Mouse (Mus musculus) heart, embryonic 14.5 days (tissue): ENCODE results near the gene Sh3gl3. TPM values are rescaled to one million over a fixed set of nuclear protein-coding genes. Genes with fewer than 3 reads are reported as not detected.

Experiments
- ATAC-seq: fragments of 200-750 bp; cut with Nextera tagmentation; 2 replicates; pipeline ENCODE4 v1.8.0; 2017; ENCODE audit warnings: low read depth, moderate TSS enrichment; ENCODE audit not compliant: insufficient number of reproducible peaks, insufficient read depth, low FRiP score
- H3K27ac ChIP-seq, 2 experiments: fragments of 200-500 bp in 1 of 2; fragments of 300-500 bp in 1 of 2; sonication (generic) in 1 of 2; replicated peaks in 1 of 2; 2 replicates each; pipeline ENCODE4 v1.5.1; 2012 to 2014; ENCODE audit warnings: low read depth in 2 of 2, low read length in 2 of 2, control low read depth in 1 of 2, mild to moderate bottlenecking in 1 of 2, mixed read lengths in 1 of 2; ENCODE audit not compliant: control insufficient read depth in 1 of 2, insufficient read depth in 1 of 2
- H3K27me3 ChIP-seq: fragments of 300-500 bp; sonication (generic); 2 replicates; pipeline ENCODE4 v1.6.1; 2014; ENCODE audit warnings: mild to moderate bottlenecking, low read length, control low read depth; ENCODE audit not compliant: control insufficient read depth, insufficient read depth
- H3K36me3 ChIP-seq: fragments of 300-500 bp; sonication (generic); 2 replicates; pipeline ENCODE4 v1.6.1; 2014; ENCODE audit warnings: mild to moderate bottlenecking, control low read depth, low read length, mixed read lengths; ENCODE audit not compliant: control insufficient read depth, insufficient read depth
- H3K4me1 ChIP-seq, 2 experiments: fragments of 200-500 bp in 1 of 2; fragments of 300-500 bp in 1 of 2; sonication (generic) in 1 of 2; 2 replicates each; pipeline ENCODE4 v1.6.1; 2012 to 2014; ENCODE audit warnings: low read length in 2 of 2, control low read depth in 1 of 2, mixed read lengths in 1 of 2; ENCODE audit not compliant: control insufficient read depth in 2 of 2, insufficient read depth in 2 of 2
- H3K4me2 ChIP-seq: fragments of 300-500 bp; sonication (generic); 2 replicates; pipeline ENCODE4 v1.6.1; 2014; ENCODE audit warnings: mild to moderate bottlenecking, low read length
- H3K4me3 ChIP-seq, 2 experiments: fragments of 200-500 bp in 1 of 2; fragments of 300-500 bp in 1 of 2; sonication (generic) in 1 of 2; 2 replicates each; pipeline ENCODE4 v1.5.1; 2012 to 2014; ENCODE audit warnings: low read length in 2 of 2, mild to moderate bottlenecking in 2 of 2, control low read depth in 1 of 2, low read depth in 1 of 2, moderate library complexity in 1 of 2; ENCODE audit not compliant: control insufficient read depth in 1 of 2, insufficient read depth in 1 of 2
- H3K9ac ChIP-seq: fragments of 300-500 bp; sonication (generic); 2 replicates; pipeline ENCODE4 v1.6.1; 2014; ENCODE audit warnings: mild to moderate bottlenecking, low read length
- H3K9me3 ChIP-seq: fragments of 300-500 bp; sonication (generic); 2 replicates; pipeline ENCODE4 v1.6.1; 2016; ENCODE audit warnings: low read length, control low read depth; ENCODE audit not compliant: control insufficient read depth
- WGBS: fragments of 180-500 bp; shearing (Covaris S2); extraction: QIAGEN DNeasy Blood & Tissue Kit; methylation state at CpG from one replicate; pipeline ENCODE4 v1.1.7; 2014; 5-methylcytosine and 5-hydroxymethylcytosine counted together
- polyA plus RNA-seq: library from polyadenylated mRNA; unstranded; fragments of >200 nt; fragmentation: Nextera tagmentation; extraction: Ambion mirVana; gene quantifications from 2 replicates; pipeline ENCODE4 v1.2.1, GENCODE M21; 2014

Gene Sh3gl3
- polyA plus RNA-seq, 1 experiment from 2014 or later = 7.5 TPM

DNA sequence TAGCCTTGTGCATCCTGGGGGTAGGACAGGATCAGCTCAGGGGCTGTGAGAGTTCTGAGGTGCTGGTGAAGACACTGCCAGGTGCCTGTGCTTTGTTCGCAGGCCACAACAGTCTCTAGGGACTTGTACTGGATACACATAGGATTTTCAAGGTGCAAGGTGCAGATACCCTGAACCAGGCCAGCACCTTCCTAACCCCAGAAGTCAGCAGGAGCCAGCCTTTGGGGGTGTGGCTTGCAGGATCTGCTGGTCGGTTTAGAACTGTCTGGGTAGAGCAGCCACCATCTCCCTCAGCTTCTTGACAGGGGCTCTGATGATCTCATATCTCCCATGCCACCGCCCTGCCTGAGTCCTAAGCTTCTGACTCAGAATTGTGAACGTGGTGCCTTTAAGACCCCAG, 156.2 kb downstream of the Sh3gl3 start:
- Histone ChIP-seq H3K27me3 (peaks cover 21% of the 10 kb centered on the region), H3K27ac (no peak overlapping the region), H3K9me3 (no peaks in the 10 kb centered on the region), H3K4me1 (0 out of 4 replicates have a peak, but pooled peaks cover 0 to 1% of the 10 kb centered on the region in 2 experiments), H3K36me3 (no peaks in the 10 kb centered on the region), H3K4me2 (no peak overlapping the region), H3K4me3 (no peak overlapping the region), H3K9ac (no peak overlapping the region)
- WGBS = 58% methylated on average over 4 of the region's 4 CpGs
- no peak for ATAC-seq

DNA sequence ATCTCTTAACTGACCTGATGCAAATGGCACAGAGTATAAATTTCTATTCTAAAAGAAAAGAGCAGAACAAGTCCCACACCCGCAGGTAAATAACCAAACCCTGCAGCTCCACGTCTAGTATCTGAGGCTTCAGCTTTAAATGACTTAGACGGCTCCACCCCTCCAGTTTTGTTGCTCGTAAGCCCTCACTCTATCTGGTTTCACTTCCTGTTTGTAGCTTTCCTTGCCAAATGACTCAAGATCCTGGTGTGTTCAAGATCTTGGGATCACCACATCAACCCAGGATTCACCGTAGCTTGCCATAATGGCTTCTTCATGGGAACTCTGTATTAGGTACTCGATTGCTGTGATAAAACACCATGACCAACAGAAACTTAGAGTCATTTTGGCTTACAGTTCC, 157.2 kb downstream of the Sh3gl3 start:
- H3K4me1 ChIP-seq = peaks cover 0 to 5% of the 10 kb centered on the region in 2 experiments; a peak in 1 of 4 replicates
- ATAC-seq = no peak
- WGBS = 63% methylated on average over 6 of the region's 6 CpGs
- no peaks in the 10 kb centered on the region for H3K36me3 ChIP-seq
- no peaks in the 10 kb centered on the region for H3K9me3 ChIP-seq
- H3K4me2 ChIP-seq = no peak overlapping the region
- H3K9ac ChIP-seq = no peak overlapping the region
- no peak overlapping the region for H3K27ac ChIP-seq
- H3K4me3 ChIP-seq = no peak overlapping the region
- H3K27me3 ChIP-seq = peaks cover 31% of the 10 kb centered on the region

DNA sequence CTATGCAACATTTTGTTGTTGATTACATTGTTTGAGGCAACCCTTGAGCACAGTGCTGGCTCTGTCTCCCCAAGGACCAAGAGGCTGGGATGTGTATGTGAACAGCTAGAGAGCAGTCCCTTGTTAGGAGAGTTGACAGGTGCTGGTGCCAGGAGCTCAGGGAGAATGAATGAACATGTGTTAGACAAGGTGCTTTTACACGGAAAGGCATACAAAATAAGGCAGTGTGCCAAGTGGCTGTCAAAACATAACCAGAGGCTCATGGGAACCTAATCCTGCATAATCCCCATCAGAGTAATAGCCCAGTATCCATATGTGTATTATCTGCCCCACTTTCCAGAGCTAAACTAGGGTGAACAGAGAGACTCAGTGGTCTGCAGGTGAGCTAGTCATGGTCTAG, 160.4 kb downstream of the Sh3gl3 start:
- H3K9me3 ChIP-seq = no peaks in the 10 kb centered on the region
- H3K4me3 ChIP-seq = no peak overlapping the region
- H3K36me3 ChIP-seq = no peaks in the 10 kb centered on the region
- H3K9ac ChIP-seq = no peak overlapping the region
- peaks cover 4 to 5% of the 10 kb centered on the region in 2 experiments; a peak in 1 of 4 replicates for H3K4me1 ChIP-seq
- H3K27ac ChIP-seq = no peak overlapping the region
- WGBS = 44% methylated on average over 1 of the region's 1 CpGs
- peaks cover 59% of the 10 kb centered on the region for H3K27me3 ChIP-seq
- no peak overlapping the region for H3K4me2 ChIP-seq
- ATAC-seq = no peak

DNA sequence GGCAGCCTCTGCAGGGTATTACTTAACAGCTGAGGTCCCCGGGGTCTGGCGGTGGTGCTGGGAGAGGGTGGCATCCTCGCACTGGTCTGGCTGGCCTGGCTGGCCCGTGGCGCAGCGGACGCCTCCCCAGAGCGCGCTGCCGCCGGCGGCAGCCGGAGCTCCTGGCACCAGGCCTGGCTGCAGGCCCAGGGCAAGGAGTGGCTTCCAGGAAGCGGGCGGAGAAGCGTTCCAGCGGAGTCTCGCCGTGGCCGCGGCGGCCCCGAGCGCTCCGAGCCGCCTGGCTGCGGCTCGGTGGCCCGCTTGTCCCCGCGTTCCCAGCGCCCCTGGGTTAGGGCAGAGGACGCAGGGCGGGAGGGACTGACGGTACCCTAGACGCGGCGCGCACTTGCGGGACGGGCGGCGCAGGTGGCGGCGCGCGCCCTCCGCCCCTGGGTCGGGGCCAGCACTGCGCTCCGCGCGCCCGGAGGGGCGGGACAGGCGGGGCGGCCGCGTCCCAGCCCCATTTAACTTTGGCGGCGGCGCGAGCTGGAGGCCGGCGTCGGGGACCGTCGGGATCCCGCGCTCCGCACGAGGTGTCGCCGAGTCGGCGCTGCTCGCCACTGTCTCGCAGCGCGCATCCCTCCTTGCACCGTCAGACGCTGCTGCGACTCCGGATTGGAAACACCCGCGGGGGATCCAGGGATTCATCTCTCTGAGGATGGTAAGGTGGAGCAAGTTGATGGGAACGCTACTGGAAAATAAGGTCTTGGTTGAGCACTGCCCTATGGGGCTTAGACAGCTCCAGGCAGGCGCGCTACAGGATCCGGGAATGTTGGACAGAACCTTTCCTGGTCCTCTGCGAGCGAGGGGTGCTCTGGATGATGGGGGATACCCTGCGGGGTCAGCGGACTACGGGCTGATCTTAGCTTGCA, 161.8 kb downstream of the Sh3gl3 start, which contains the start of gene Adamtsl3:
Gene Adamtsl3 (plus strand): TSS at position 484 of the 911 bp plus-strand sequence.
- H3K9ac ChIP-seq = peak within 1 kb of the TSS; percentile 64
- WGBS = under 1% methylated on average over 71 of the region's 95 CpGs
- peak within 1 kb of the TSS; percentile 86 for H3K4me2 ChIP-seq
- H3K27me3 ChIP-seq = peaks cover 59% of the 10 kb centered on the region
- H3K4me1 ChIP-seq = peaks cover 4 to 5% of the 10 kb centered on the region in 2 experiments; a peak in 1 of 4 replicates
- peak within 1 kb of the TSS; percentile 52 to 66 for H3K4me3 ChIP-seq
- no peaks in the 10 kb centered on the region for H3K9me3 ChIP-seq
- no peak within 1 kb of the TSS for H3K27ac ChIP-seq
- ATAC-seq = peak; percentile 31; the same call in 1 of the 2 replicates
- H3K36me3 ChIP-seq = no peaks in the 10 kb centered on the region

DNA sequence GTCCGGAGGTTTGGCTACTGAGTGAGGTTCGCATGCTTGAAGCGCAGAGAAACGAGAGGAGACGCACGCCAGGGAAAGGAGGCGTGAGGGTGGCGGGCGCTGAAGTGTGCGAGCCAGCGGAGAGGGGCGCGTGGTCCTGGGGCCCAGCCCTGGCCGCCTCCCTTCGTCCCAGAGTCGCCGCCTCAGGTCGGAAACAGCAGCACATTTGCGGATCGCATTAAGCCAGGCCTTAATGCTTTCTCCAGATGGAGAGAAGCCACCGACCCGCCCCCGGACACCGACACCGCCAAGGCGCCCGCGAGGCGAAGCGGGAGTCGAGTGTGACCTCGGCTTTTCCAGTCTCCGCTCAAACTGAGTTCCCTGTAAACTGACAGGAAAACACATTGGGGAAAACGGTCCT, 162.5 kb downstream of the Sh3gl3 start:
- Histone ChIP-seq H3K4me3 (peak overlapping the region; percentile 52 to 66), H3K27ac (no peak overlapping the region), H3K27me3 (peaks cover 59% of the 10 kb centered on the region), H3K9me3 (no peaks in the 10 kb centered on the region), H3K9ac (peak overlapping the region; percentile 64), H3K36me3 (no peaks in the 10 kb centered on the region), H3K4me1 (peaks cover 4 to 5% of the 10 kb centered on the region in 2 experiments; a peak in 2 of 4 replicates), H3K4me2 (peak overlapping the region; percentile 86)
- no peak for ATAC-seq
- WGBS = under 1% methylated on average over 34 of the region's 34 CpGs

DNA sequence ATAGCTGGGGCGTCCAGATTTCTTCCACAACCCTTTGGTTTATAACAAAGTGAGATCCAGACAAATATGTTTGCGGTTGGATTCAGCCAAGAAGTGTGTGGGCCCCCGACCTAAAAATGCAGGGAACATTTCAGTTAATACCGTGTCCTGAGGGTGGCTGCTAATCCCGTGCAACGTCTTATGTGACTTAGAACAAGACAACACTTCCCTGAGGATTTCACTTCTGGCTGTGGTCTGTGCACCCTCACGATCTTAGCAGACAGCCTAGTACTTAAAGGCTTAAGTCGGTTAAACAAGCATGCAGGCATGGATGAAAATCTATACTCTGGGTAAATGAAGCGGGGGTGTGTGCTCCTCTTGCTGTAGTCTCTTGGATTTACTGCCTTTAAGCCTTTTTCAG, 164.5 kb downstream of the Sh3gl3 start:
- WGBS = 82% methylated on average over 9 of the region's 9 CpGs
- no peak for ATAC-seq
- Histone ChIP-seq H3K4me3 (no peak overlapping the region), H3K36me3 (no peaks in the 10 kb centered on the region), H3K4me1 (peaks cover 5 to 9% of the 10 kb centered on the region in 2 experiments; a peak in 2 of 4 replicates), H3K27ac (no peak overlapping the region), H3K27me3 (peaks cover 56% of the 10 kb centered on the region), H3K9me3 (no peaks in the 10 kb centered on the region), H3K4me2 (no peak overlapping the region), H3K9ac (no peak overlapping the region)

DNA sequence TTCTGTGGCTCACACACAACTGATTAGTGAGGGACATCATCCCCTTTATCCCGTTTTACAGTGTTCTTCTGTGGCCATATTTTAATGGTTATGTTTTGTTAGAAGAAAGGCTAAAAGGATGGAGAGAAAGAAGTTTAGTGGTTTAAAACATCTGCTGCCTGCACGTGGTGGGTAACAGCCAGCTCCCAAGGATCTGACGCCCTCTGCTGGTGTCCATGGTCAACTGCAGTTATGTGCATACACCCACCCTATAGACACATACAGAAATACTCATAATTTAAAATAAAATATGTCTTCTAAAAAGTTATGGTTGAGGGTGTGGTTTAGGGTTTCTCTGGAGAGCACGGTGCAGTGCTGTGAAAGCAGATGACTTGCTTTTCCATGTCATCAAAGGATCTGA, 164.9 kb downstream of the Sh3gl3 start:
- no peak overlapping the region for H3K4me2 ChIP-seq
- WGBS = 79% methylated on average over 4 of the region's 4 CpGs
- H3K36me3 ChIP-seq = no peaks in the 10 kb centered on the region
- H3K4me3 ChIP-seq = no peak overlapping the region
- H3K9me3 ChIP-seq = no peaks in the 10 kb centered on the region
- no peak overlapping the region for H3K27ac ChIP-seq
- no peak overlapping the region for H3K9ac ChIP-seq
- peaks cover 52% of the 10 kb centered on the region for H3K27me3 ChIP-seq
- H3K4me1 ChIP-seq = peaks cover 5 to 9% of the 10 kb centered on the region in 2 experiments; a peak in 2 of 4 replicates
- no peak for ATAC-seq
